Mouse (Mus musculus) kidney, embryonic 14.5 days (tissue): ENCODE results near the gene Sema4d. TPM values are rescaled to one million over a fixed set of nuclear protein-coding genes. Genes with fewer than 3 reads are reported as not detected.

Source experiments
- ATAC-seq: fragments of 200-750 bp; cut with Nextera tagmentation; 2 replicates; pipeline ENCODE4 v1.8.0; 2017; ENCODE audit warnings: moderate number of reproducible peaks, mild to moderate bottlenecking, moderate TSS enrichment, moderate library complexity; ENCODE audit not compliant: low FRiP score, low TSS enrichment
- H3K27ac ChIP-seq: fragments of 300-500 bp; sonication (generic); 2 replicates; pipeline ENCODE4 v1.5.1; 2014; ENCODE audit warnings: low read depth, mild to moderate bottlenecking, low read length, moderate library complexity, mixed read lengths
- H3K27me3 ChIP-seq: fragments of 300-500 bp; sonication (generic); 2 replicates; pipeline ENCODE4 v1.6.1; 2014; ENCODE audit warnings: mild to moderate bottlenecking, low read length; ENCODE audit not compliant: control insufficient read depth, insufficient read depth
- H3K36me3 ChIP-seq: fragments of 300-500 bp; sonication (generic); 2 replicates; pipeline ENCODE4 v1.6.1; 2014; ENCODE audit warnings: low read length, mixed read lengths; ENCODE audit not compliant: control insufficient read depth, insufficient read depth
- H3K4me1 ChIP-seq: fragments of 300-500 bp; sonication (generic); 2 replicates; pipeline ENCODE4 v1.6.1; 2014; ENCODE audit warnings: low read length, mixed read lengths; ENCODE audit not compliant: control insufficient read depth, insufficient read depth
- H3K4me2 ChIP-seq: fragments of 300-500 bp; sonication (generic); replicated peaks from 2 replicates; pipeline ENCODE4 v1.6.1; 2014; ENCODE audit warnings: low read depth, mild to moderate bottlenecking, low read length
- H3K4me3 ChIP-seq: fragments of 300-500 bp; sonication (generic); 2 replicates; pipeline ENCODE4 v1.5.1; 2014; ENCODE audit warnings: mild to moderate bottlenecking, low read length
- H3K9ac ChIP-seq: fragments of 300-500 bp; sonication (generic); 2 replicates; pipeline ENCODE4 v1.6.1; 2014; ENCODE audit warnings: low read depth, mild to moderate bottlenecking, low read length, moderate library complexity
- H3K9me3 ChIP-seq: fragments of 300-500 bp; sonication (generic); 2 replicates; pipeline ENCODE4 v1.6.1; 2016; ENCODE audit warnings: low read length; ENCODE audit not compliant: control insufficient read depth
- WGBS: fragments of 180-500 bp; shearing (Covaris S2); extraction: QIAGEN DNeasy Blood & Tissue Kit; methylation state at CpG from one replicate; pipeline ENCODE4 v1.1.7; 2014; 5-methylcytosine and 5-hydroxymethylcytosine counted together
- polyA plus RNA-seq: library from polyadenylated mRNA; unstranded; fragments of >200 nt; fragmentation: Nextera tagmentation; extraction: Ambion mirVana; gene quantifications from 2 replicates; pipeline ENCODE4 v1.2.1, GENCODE M21; 2014

The Sema4d gene
- polyA plus RNA-seq, 1 experiment from 2014 or later: 20.2 TPM

DNA sequence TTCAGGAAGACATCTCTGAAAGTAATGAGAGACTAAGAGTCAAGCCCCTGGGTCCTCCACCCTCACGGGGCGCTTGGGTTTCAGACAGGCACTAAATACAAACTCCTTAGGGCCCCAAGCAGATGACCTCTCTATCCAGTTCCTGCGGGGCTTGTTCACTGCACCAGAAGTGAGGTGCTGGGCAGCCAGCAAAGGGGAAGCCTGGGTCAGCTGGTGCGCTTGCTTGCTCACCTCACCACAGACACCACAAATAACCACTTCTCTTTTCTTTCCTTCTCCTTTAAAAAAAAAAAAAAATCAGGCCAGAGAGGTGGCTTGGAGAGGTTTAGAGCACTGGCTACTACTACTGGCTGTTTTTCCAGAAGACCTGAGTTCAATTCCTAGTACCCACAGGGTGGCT is 59.0 kb downstream of the Sema4d start:
- H3K4me2 ChIP-seq: no peak overlapping the region
- H3K9ac ChIP-seq: no peak overlapping the region
- H3K36me3 ChIP-seq: no peaks in the 10 kb centered on the region
- no peak overlapping the region for H3K4me3 ChIP-seq
- WGBS: 85% methylated on average over 4 of the region's 4 CpGs
- ATAC-seq: no peak
- no peaks in the 10 kb centered on the region for H3K9me3 ChIP-seq
- peaks cover 17% of the 10 kb centered on the region for H3K4me1 ChIP-seq
- H3K27me3 ChIP-seq: no peaks in the 10 kb centered on the region
- H3K27ac ChIP-seq: no peak overlapping the region

DNA sequence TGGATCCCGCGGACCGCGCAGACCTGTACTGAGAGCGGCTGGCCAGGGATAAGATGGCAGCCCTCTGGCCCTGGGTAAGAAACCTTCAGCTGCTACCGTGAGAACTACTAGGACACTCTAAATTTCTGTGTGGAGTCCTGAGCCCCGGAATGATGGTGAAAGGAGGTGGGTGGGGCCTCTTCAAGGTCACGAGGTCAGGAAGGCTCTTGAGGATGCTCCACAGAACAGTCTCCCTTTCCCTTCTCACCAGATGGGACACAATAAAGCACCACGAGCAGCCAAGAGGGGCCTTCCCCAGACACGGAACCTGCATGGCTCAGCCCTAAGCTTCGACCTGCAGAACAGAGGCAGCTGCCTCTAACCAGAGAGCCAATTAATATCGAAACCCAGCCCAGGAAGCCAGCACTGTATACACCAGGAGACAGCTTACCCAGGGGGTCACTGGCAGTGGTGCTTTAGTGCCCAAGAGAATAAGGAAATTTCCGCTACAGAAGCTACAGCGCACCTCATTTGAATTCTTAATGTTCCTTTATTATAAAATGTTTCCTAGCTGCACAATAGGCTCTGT is 61.4 kb downstream of the Sema4d start:
- H3K4me1 ChIP-seq: peaks cover 8% of the 10 kb centered on the region
- ATAC-seq: no peak
- H3K27ac ChIP-seq: no peak overlapping the region
- H3K9ac ChIP-seq: no peak overlapping the region
- 71% methylated on average over 14 of the region's 14 CpGs for WGBS
- no peaks in the 10 kb centered on the region for H3K27me3 ChIP-seq
- no peak overlapping the region for H3K4me2 ChIP-seq
- no peak overlapping the region for H3K4me3 ChIP-seq
- H3K36me3 ChIP-seq: no peaks in the 10 kb centered on the region
- no peaks in the 10 kb centered on the region for H3K9me3 ChIP-seq

DNA sequence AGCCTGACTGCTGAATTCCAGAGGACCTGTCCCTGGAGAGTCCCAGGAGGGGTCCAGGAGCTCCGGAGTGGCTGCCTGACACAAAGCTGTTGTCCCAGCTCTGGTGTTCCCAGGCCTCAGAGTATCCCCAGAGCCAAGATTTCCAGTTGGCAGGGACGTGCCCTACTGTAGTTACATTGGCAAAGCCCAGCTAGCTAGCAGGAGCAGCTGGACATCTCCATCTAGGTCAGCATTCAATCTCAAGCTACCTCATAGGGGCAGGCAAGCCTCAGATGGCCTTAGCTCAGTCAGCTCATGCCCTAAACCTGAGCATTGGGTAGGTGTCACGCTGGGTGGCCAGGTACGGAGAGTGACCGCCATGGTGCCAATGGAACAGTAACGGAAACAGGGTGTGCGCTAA is 62.1 kb downstream of the Sema4d start:
- ATAC-seq: no peak
- no peaks in the 10 kb centered on the region for H3K9me3 ChIP-seq
- no peak overlapping the region for H3K27ac ChIP-seq
- 93% methylated on average over 7 of the region's 7 CpGs for WGBS
- no peak overlapping the region for H3K4me3 ChIP-seq
- peaks cover 6% of the 10 kb centered on the region; the same call in 1 of the 2 replicates for H3K4me1 ChIP-seq
- H3K27me3 ChIP-seq: no peaks in the 10 kb centered on the region
- no peak overlapping the region for H3K9ac ChIP-seq
- no peaks in the 10 kb centered on the region for H3K36me3 ChIP-seq
- H3K4me2 ChIP-seq: no peak overlapping the region

DNA sequence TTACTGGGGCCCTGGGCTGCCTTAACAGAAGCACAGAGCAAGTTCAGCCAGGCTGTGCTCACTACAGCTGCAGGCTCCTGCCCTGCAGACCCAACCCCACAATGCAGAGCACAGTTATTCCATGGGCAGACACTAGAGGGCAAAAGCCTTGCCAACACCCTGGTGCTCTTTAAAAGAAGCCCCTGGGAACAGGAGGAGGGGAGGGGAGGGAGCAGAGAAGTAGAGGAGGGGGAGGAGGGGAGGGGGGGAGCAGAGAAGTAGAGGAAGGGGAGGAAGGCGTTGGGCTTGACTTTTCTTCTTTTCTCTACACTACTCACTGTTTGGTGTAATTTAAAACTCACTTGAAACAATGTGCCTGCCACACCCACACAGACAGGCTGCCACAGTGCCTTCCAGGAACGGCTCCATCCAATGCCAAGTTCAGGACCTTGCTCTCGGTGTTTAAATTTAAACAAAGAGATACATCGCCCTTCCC is 63.6 kb downstream of the Sema4d start:
- ATAC-seq: peak; percentile 66

GRCm38 (mm10) chr13:51727364-51727763 is 66.2 kb downstream of the Sema4d start:
- Histone ChIP-seq H3K27me3 (no peaks in the 10 kb centered on the region), H3K9ac (no peak overlapping the region), H3K27ac (no peak overlapping the region), H3K9me3 (no peaks in the 10 kb centered on the region), H3K4me1 (peaks cover 6% of the 10 kb centered on the region; the same call in 1 of the 2 replicates), H3K36me3 (no peaks in the 10 kb centered on the region), H3K4me3 (no peak overlapping the region), H3K4me2 (no peak overlapping the region)
- 44% methylated on average over 6 of the region's 7 CpGs for whole genome bisulfite sequencing
- 0 out of 2 replicates have a peak, but pooled peaks have one; percentile 12 for ATAC-seq

More for the DNA sequence above, 63.6 kb downstream of the Sema4d start:
- H3K27me3 ChIP-seq: no peaks in the 10 kb centered on the region
- H3K4me3 ChIP-seq: no peak overlapping the region
- 12% methylated on average over 3 of the region's 4 CpGs for WGBS
- H3K9me3 ChIP-seq: no peaks in the 10 kb centered on the region
- peak overlapping the region; percentile 59; the same call in 1 of the 2 replicates for H3K27ac ChIP-seq
- no peak overlapping the region for H3K4me2 ChIP-seq
- no peaks in the 10 kb centered on the region for H3K36me3 ChIP-seq
- no peak overlapping the region; the same call in 1 of the 2 replicates for H3K9ac ChIP-seq
- peaks cover 6% of the 10 kb centered on the region; the same call in 1 of the 2 replicates for H3K4me1 ChIP-seq

GRCm38 (mm10) chr13:51725926-51726574 is 67.5 kb downstream of the Sema4d start:
- 58% methylated on average over 8 of the region's 8 CpGs for WGBS
- H3K4me2 ChIP-seq: no peak overlapping the region
- no peaks in the 10 kb centered on the region for H3K9me3 ChIP-seq
- H3K27me3 ChIP-seq: no peaks in the 10 kb centered on the region
- H3K36me3 ChIP-seq: no peaks in the 10 kb centered on the region
- 0 out of 2 replicates have a peak, but pooled peaks have one; percentile 11 for ATAC-seq
- H3K27ac ChIP-seq: no peak overlapping the region
- no peak overlapping the region for H3K4me3 ChIP-seq
- H3K4me1 ChIP-seq: peaks cover 6% of the 10 kb centered on the region; the same call in 1 of the 2 replicates
- no peak overlapping the region for H3K9ac ChIP-seq

GRCm38 (mm10) chr13:51725446-51725845 is 68.1 kb downstream of the Sema4d start:
- Histone ChIP-seq H3K4me1 (peaks cover 3% of the 10 kb centered on the region; the same call in 1 of the 2 replicates), H3K4me2 (no peak overlapping the region), H3K9ac (no peak overlapping the region), H3K27ac (no peak overlapping the region), H3K4me3 (no peak overlapping the region), H3K9me3 (no peaks in the 10 kb centered on the region), H3K36me3 (no peaks in the 10 kb centered on the region), H3K27me3 (no peaks in the 10 kb centered on the region)
- no peak for ATAC-seq
- WGBS: 79% methylated on average over 5 of the region's 7 CpGs

GRCm38 (mm10) chr13:51724566-51724965 is 69.0 kb downstream of the Sema4d start:
- H3K36me3 ChIP-seq: no peaks in the 10 kb centered on the region
- no peak overlapping the region for H3K4me3 ChIP-seq
- H3K4me2 ChIP-seq: no peak overlapping the region
- no peak for ATAC-seq
- WGBS: 80% methylated on average over 6 of the region's 6 CpGs
- H3K27me3 ChIP-seq: no peaks in the 10 kb centered on the region
- H3K9ac ChIP-seq: no peak overlapping the region
- H3K9me3 ChIP-seq: no peaks in the 10 kb centered on the region
- no peaks in the 10 kb centered on the region; the same call in 1 of the 2 replicates for H3K4me1 ChIP-seq
- H3K27ac ChIP-seq: no peak overlapping the region

- Histone ChIP-seq H3K4me3 (no peak overlapping the region), H3K36me3 (no peaks in the 10 kb centered on the region), H3K9ac (no peak overlapping the region), H3K27ac (no peak overlapping the region), H3K4me2 (no peak overlapping the region), H3K27me3 (no peaks in the 10 kb centered on the region), H3K9me3 (no peaks in the 10 kb centered on the region), H3K4me1 (no peaks in the 10 kb centered on the region)
- WGBS: 78% methylated on average over 5 of the region's 5 CpGs
- no peak for ATAC-seq
Observed at GRCm38 (mm10) chr13:51723114-51723513, 70.4 kb downstream of the Sema4d start.
